Mouse (Mus musculus) olfactory bulb, adult 2 months (tissue): ENCODE results near the gene Sec24c. TPM values are rescaled to one million over a fixed set of nuclear protein-coding genes. Genes with fewer than 3 reads are reported as not detected.

ENCODE experiments used
- H3K27ac ChIP-seq: fragments of 200-500 bp; 2 replicates; pipeline ENCODE4 v1.5.1; 2012; ENCODE audit warnings: low read depth, low read length; ENCODE audit not compliant: insufficient read depth
- H3K4me1 ChIP-seq: fragments of 200-500 bp; 2 replicates; pipeline ENCODE4 v1.6.1; 2012; ENCODE audit warnings: low read length; ENCODE audit not compliant: control insufficient read depth, insufficient read depth
- H3K4me3 ChIP-seq: fragments of 200-500 bp; 2 replicates; pipeline ENCODE4 v1.5.1; 2012; ENCODE audit warnings: mild to moderate bottlenecking, low read depth, low read length, moderate library complexity; ENCODE audit not compliant: insufficient read depth
- CTCF ChIP-seq: fragments of 200-500 bp; IDR thresholded peaks from 2 replicates; pipeline ENCODE4 v1.5.1; 2012; ENCODE audit warnings: low read depth, mild to moderate bottlenecking, low read length, moderate library complexity; ENCODE audit not compliant: insufficient read depth
- POLR2A ChIP-seq: fragments of 200-500 bp; IDR thresholded peaks from 2 replicates; pipeline ENCODE4 v1.6.1; 2012; ENCODE audit warnings: mild to moderate bottlenecking, low read depth, low read length, moderate library complexity; ENCODE audit not compliant: insufficient read depth
- WGBS: fragments of 180-500 bp; shearing (Covaris S2); methylation state at CpG from one replicate; pipeline ENCODE4 v1.1.7; 2018; 5-methylcytosine and 5-hydroxymethylcytosine counted together
- polyA plus RNA-seq: library from polyadenylated mRNA; stranded (reverse); fragments of >200 nt; gene quantifications from 2 replicates; pipeline ENCODE4 v1.2.4, GENCODE M21; 2012; ENCODE audit warnings: low replicate concordance; ENCODE audit not compliant: missing spikeins, insufficient read depth, insufficient read length

The Sec24c gene
- polyA plus RNA-seq, 1 experiment: 190 TPM

- Histone ChIP-seq H3K4me3 (no peak overlapping the region), H3K4me1 (peaks cover 8% of the 10 kb centered on the region; the same call in 1 of the 2 replicates), H3K27ac (peak overlapping the region; percentile 46; the same call in 1 of the 2 replicates)
- no peak for TF ChIP-seq CTCF
- TF ChIP-seq POLR2A: no peak
- 29% methylated on average over 2 of the region's 2 CpGs for WGBS
Observed at GRCm38 (mm10) chr14:20735052-20735451, 60.9 kb downstream of the Sec24c start.

GRCm38 (mm10) chr14:20735892-20736390 lies 61.8 kb downstream of the Sec24c start:
- TF ChIP-seq CTCF (no peak), POLR2A (no peak)
- Histone ChIP-seq H3K27ac (no peak overlapping the region), H3K4me3 (no peak overlapping the region), H3K4me1 (peaks cover 8% of the 10 kb centered on the region; the same call in 1 of the 2 replicates)
- 83% methylated on average over 13 of the region's 13 CpGs for WGBS

- H3K27ac ChIP-seq: no peak overlapping the region
- H3K4me1 ChIP-seq: peaks cover 8% of the 10 kb centered on the region; the same call in 1 of the 2 replicates
- 30% methylated on average over 14 of the region's 14 CpGs for WGBS
- TF ChIP-seq POLR2A (no peak), CTCF (0 out of 2 replicates have a peak, but pooled peaks have one; percentile 52)
- no peak overlapping the region for H3K4me3 ChIP-seq
Observed at GRCm38 (mm10) chr14:20737306-20737705, 63.2 kb downstream of the Sec24c start.

- H3K4me1 ChIP-seq: peaks cover 8% of the 10 kb centered on the region; the same call in 1 of the 2 replicates
- H3K4me3 ChIP-seq: no peak overlapping the region
- H3K27ac ChIP-seq: no peak overlapping the region
- TF ChIP-seq CTCF (no peak), POLR2A (no peak)
- WGBS: 88% methylated on average over 8 of the region's 8 CpGs
Observed at GRCm38 (mm10) chr14:20738511-20738910, 64.4 kb downstream of the Sec24c start.

GRCm38 (mm10) chr14:20741301-20741700 lies 67.2 kb downstream of the Sec24c start:
- 89% methylated on average over 9 of the region's 9 CpGs for WGBS
- H3K27ac ChIP-seq: no peak overlapping the region
- H3K4me3 ChIP-seq: no peak overlapping the region
- no peak for TF ChIP-seq POLR2A
- TF ChIP-seq CTCF: no peak
- H3K4me1 ChIP-seq: no peaks in the 10 kb centered on the region

GRCm38 (mm10) chr14:20743614-20744013 lies 69.5 kb downstream of the Sec24c start:
- no peak overlapping the region for H3K4me3 ChIP-seq
- 80% methylated on average over 3 of the region's 3 CpGs for WGBS
- H3K4me1 ChIP-seq: peaks cover 8% of the 10 kb centered on the region
- TF ChIP-seq POLR2A (no peak), CTCF (no peak)
- no peak overlapping the region for H3K27ac ChIP-seq

Other genes starting within 250 kb of the Sec24c start
- gene Cfap70, start 222.1 kb upstream of the Sec24c start, polyA plus RNA-seq: not detected in 2 replicates
- gene Anxa7, start 194.2 kb upstream of the Sec24c start, polyA plus RNA-seq: not detected in 2 replicates
- gene Mss51, start 177.4 kb upstream of the Sec24c start, polyA plus RNA-seq: not detected in 2 replicates
- 198 TPM in 1 of 2 replicates, not detected in the other for gene Ppp3cb, start 127.7 kb upstream of the Sec24c start, polyA plus RNA-seq
- gene Usp54, start 33.2 kb upstream of the Sec24c start, polyA plus RNA-seq: 58.6 TPM in 1 of 2 replicates, not detected in the other
- gene Myoz1, start 17.8 kb upstream of the Sec24c start, polyA plus RNA-seq: not detected in 2 replicates
- not detected in 2 replicates for gene Synpo2l, start 6.0 kb upstream of the Sec24c start, polyA plus RNA-seq
- not detected in 2 replicates for gene Fut11, start 20.7 kb downstream of the Sec24c start, polyA plus RNA-seq
- not detected in 2 replicates for gene Chchd1, start 28.7 kb downstream of the Sec24c start, polyA plus RNA-seq
- 307 TPM in 1 of 2 replicates, not detected in the other for gene Zswim8, start 33.2 kb downstream of the Sec24c start, polyA plus RNA-seq
- gene Ndst2, start 60.3 kb downstream of the Sec24c start, polyA plus RNA-seq: not detected in 2 replicates
- gene Camk2g, start 119.8 kb downstream of the Sec24c start, polyA plus RNA-seq: 125 and 417 TPM in 2 replicates
- not detected in 2 replicates for gene Plau, start 162.4 kb downstream of the Sec24c start, polyA plus RNA-seq